Mouse (Mus musculus) neural tube, embryonic 11.5 days (tissue): ENCODE measurements around the gene Casd1. TPM values are rescaled to one million over a fixed set of nuclear protein-coding genes. Genes with fewer than 3 reads are reported as not detected.

Experiments used
- ATAC-seq: fragments of 200-750 bp; cut with Nextera tagmentation; 2 replicates; pipeline ENCODE4 v1.8.0; 2017; ENCODE audit warnings: moderate number of reproducible peaks, mild to moderate bottlenecking, moderate TSS enrichment, moderate library complexity; ENCODE audit not compliant: insufficient read depth, low FRiP score, low TSS enrichment
- DNase-seq: peaks from one replicate; pipeline ENCODE4 v3.0.0-alpha.2; 2015; ENCODE audit warnings: low spot score
- H3K27ac ChIP-seq: fragments of 300-500 bp; sonication (generic); 2 replicates; pipeline ENCODE4 v1.5.1; 2014; ENCODE audit warnings: low read depth, mild to moderate bottlenecking, low read length
- H3K27me3 ChIP-seq: fragments of 300-500 bp; sonication (generic); 2 replicates; pipeline ENCODE4 v1.6.1; 2014; ENCODE audit warnings: mild to moderate bottlenecking, low read length, mixed read lengths; ENCODE audit not compliant: control insufficient read depth, insufficient read depth
- H3K36me3 ChIP-seq: fragments of 300-500 bp; sonication (generic); 2 replicates; pipeline ENCODE4 v1.6.1; 2014; ENCODE audit warnings: mild to moderate bottlenecking, low read length, moderate library complexity, mixed read lengths; ENCODE audit not compliant: control insufficient read depth, insufficient read depth
- H3K4me1 ChIP-seq: fragments of 300-500 bp; sonication (generic); 2 replicates; pipeline ENCODE4 v1.6.1; 2014; ENCODE audit warnings: low read length, mixed read lengths; ENCODE audit not compliant: control insufficient read depth, insufficient read depth
- H3K4me2 ChIP-seq: fragments of 300-500 bp; sonication (generic); 2 replicates; pipeline ENCODE4 v1.6.1; 2014; ENCODE audit warnings: low read depth, mild to moderate bottlenecking, moderate library complexity
- H3K4me3 ChIP-seq: fragments of 300-500 bp; sonication (generic); 2 replicates; pipeline ENCODE4 v1.5.1; 2014; ENCODE audit warnings: low read depth, low read length
- H3K9ac ChIP-seq: fragments of 300-500 bp; sonication (generic); 2 replicates; pipeline ENCODE4 v1.6.1; 2014; ENCODE audit warnings: mild to moderate bottlenecking, low read length
- H3K9me3 ChIP-seq: fragments of 300-500 bp; sonication (generic); 2 replicates; pipeline ENCODE4 v1.6.1; 2016; ENCODE audit warnings: low read length; ENCODE audit not compliant: control insufficient read depth
- WGBS: fragments of 180-500 bp; shearing (Covaris S2); extraction: QIAGEN DNeasy Blood & Tissue Kit; methylation state at CpG from one replicate; pipeline ENCODE4 v1.1.7; 2014; 5-methylcytosine and 5-hydroxymethylcytosine counted together
- polyA plus RNA-seq: library from polyadenylated mRNA; unstranded; fragments of >200 nt; fragmentation: Nextera tagmentation; extraction: Ambion mirVana; gene quantifications from 2 replicates; pipeline ENCODE4 v1.2.1, GENCODE M21; 2014

Casd1 gene
- polyA plus RNA-seq, 1 experiment from 2014 or later: 52.9 TPM

- no peaks in the 10 kb centered on the region for H3K4me1 ChIP-seq
Observed at GRCm38 (mm10) chr6:4664313-4664712, 63.7 kb downstream of the Casd1 start.

GRCm38 (mm10) chr6:4665154-4665553, 64.5 kb downstream of the Casd1 start:
- no peak overlapping the region for H3K9ac ChIP-seq

More at GRCm38 (mm10) chr6:4664313-4664712, 63.7 kb downstream of the Casd1 start:
- ATAC-seq (no peak), DNase-seq (no peak)
- Histone ChIP-seq H3K27ac (no peak overlapping the region), H3K36me3 (no peaks in the 10 kb centered on the region), H3K27me3 (no peaks in the 10 kb centered on the region), H3K9ac (no peak overlapping the region), H3K4me3 (no peak overlapping the region), H3K4me2 (no peak overlapping the region), H3K9me3 (no peaks in the 10 kb centered on the region)
- 83% methylated on average over 2 of the region's 2 CpGs for WGBS

GRCm38 (mm10) chr6:4677356-4677761, 76.7 kb downstream of the Casd1 start:
- H3K4me3 ChIP-seq: no peak overlapping the region
- no peaks in the 10 kb centered on the region for H3K4me1 ChIP-seq
- H3K27ac ChIP-seq: no peak overlapping the region
- H3K4me2 ChIP-seq: no peak overlapping the region
- no peaks in the 10 kb centered on the region for H3K9me3 ChIP-seq
- no peaks in the 10 kb centered on the region for H3K27me3 ChIP-seq
- no peak for ATAC-seq
- whole genome bisulfite sequencing: 40% methylated on average over 1 of the region's 1 CpGs
- no peak for DNase-seq
- H3K36me3 ChIP-seq: no peaks in the 10 kb centered on the region; the same call in 1 of the 2 replicates
- H3K9ac ChIP-seq: no peak overlapping the region

More at GRCm38 (mm10) chr6:4665154-4665553, 64.5 kb downstream of the Casd1 start:
- Histone ChIP-seq H3K4me2 (no peak overlapping the region), H3K4me1 (no peaks in the 10 kb centered on the region), H3K27me3 (no peaks in the 10 kb centered on the region), H3K9me3 (no peaks in the 10 kb centered on the region), H3K36me3 (no peaks in the 10 kb centered on the region), H3K4me3 (no peak overlapping the region), H3K27ac (no peak overlapping the region)
- no peak for DNase-seq
- WGBS: 93% methylated on average over 6 of the region's 6 CpGs
- ATAC-seq: no peak

GRCm38 (mm10) chr6:4679981-4680380, 79.3 kb downstream of the Casd1 start:
- 96% methylated on average over 1 of the region's 1 CpGs for WGBS
- H3K4me1 ChIP-seq: no peaks in the 10 kb centered on the region
- no peak overlapping the region for H3K27ac ChIP-seq
- H3K9me3 ChIP-seq: no peaks in the 10 kb centered on the region
- DNase-seq (no peak), ATAC-seq (no peak)
- no peaks in the 10 kb centered on the region for H3K27me3 ChIP-seq
- H3K4me2 ChIP-seq: no peak overlapping the region
- H3K9ac ChIP-seq: no peak overlapping the region
- H3K4me3 ChIP-seq: no peak overlapping the region
- no peaks in the 10 kb centered on the region for H3K36me3 ChIP-seq

- Histone ChIP-seq H3K9ac (no peak overlapping the region), H3K36me3 (no peaks in the 10 kb centered on the region), H3K27me3 (no peaks in the 10 kb centered on the region), H3K4me1 (no peaks in the 10 kb centered on the region), H3K9me3 (no peaks in the 10 kb centered on the region), H3K4me2 (no peak overlapping the region), H3K4me3 (no peak overlapping the region), H3K27ac (no peak overlapping the region)
- ATAC-seq (no peak), DNase-seq (no peak)
- WGBS: 87% methylated on average over 4 of the region's 4 CpGs
Observed at GRCm38 (mm10) chr6:4680576-4680975, 79.9 kb downstream of the Casd1 start.

GRCm38 (mm10) chr6:4684706-4685340, 84.2 kb downstream of the Casd1 start:
- DNase-seq: no peak
- H3K27ac ChIP-seq: no peak overlapping the region
- no peak for ATAC-seq
- H3K4me1 ChIP-seq: no peaks in the 10 kb centered on the region
- H3K36me3 ChIP-seq: no peaks in the 10 kb centered on the region
- H3K4me3 ChIP-seq: no peak overlapping the region
- WGBS: 36% methylated on average over 10 of the region's 10 CpGs
- H3K9ac ChIP-seq: no peak overlapping the region
- no peak overlapping the region for H3K4me2 ChIP-seq
- H3K9me3 ChIP-seq: no peaks in the 10 kb centered on the region
- no peaks in the 10 kb centered on the region for H3K27me3 ChIP-seq

- no peak overlapping the region for H3K27ac ChIP-seq
- WGBS: 88% methylated on average over 4 of the region's 4 CpGs
- no peaks in the 10 kb centered on the region for H3K9me3 ChIP-seq
- DNase-seq: no peak
- no peaks in the 10 kb centered on the region for H3K27me3 ChIP-seq
- H3K9ac ChIP-seq: no peak overlapping the region
- H3K4me3 ChIP-seq: no peak overlapping the region
- H3K4me1 ChIP-seq: no peaks in the 10 kb centered on the region
- H3K4me2 ChIP-seq: no peak overlapping the region
- no peak for ATAC-seq
- no peaks in the 10 kb centered on the region for H3K36me3 ChIP-seq
Observed at GRCm38 (mm10) chr6:4690438-4690837, 89.8 kb downstream of the Casd1 start.

Other genes starting within 250 kb of the Casd1 start
- 150 and 167 TPM in 2 replicates for gene Col1a2, start 96.0 kb upstream of the Casd1 start, polyA plus RNA-seq
- gene Sgce, start 146.4 kb downstream of the Casd1 start, polyA plus RNA-seq: 55.1 and 57.6 TPM in 2 replicates
- gene Peg10, start 146.5 kb downstream of the Casd1 start, polyA plus RNA-seq: 14.8 and 15.4 TPM in 2 replicates